Mouse (Mus musculus): Measurements from ENCODE around the gene Tcp11x2.
A peak's percentile ranks its signal among the peaks of the same experiment; 100 is the strongest.

The Tcp11x2 gene

DNA sequence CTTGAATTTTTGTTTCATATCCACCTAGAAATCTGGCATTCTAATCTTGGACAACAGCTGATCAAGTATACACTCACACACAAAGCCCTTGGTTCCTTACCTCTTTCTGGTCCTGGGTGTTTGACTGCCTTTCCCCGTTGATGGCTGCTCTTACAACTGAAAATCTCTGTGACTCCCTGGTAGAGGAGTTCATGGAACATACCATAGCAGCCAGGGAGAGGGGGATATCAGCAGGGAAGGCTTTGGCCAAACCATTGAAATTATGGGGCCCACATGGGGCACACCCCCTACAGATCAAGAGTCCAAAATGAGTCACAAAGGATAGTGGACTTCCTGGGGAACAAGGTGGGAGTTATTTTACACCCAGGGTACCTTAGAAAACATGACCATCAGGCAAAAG is at the start of gene Tcp11x2:
Tcp11x2 (minus strand) TSS at position 158 of the 400 bp plus-strand sequence.
- DNase-seq (ENCODE audit: low spot score): no peak

DNA sequence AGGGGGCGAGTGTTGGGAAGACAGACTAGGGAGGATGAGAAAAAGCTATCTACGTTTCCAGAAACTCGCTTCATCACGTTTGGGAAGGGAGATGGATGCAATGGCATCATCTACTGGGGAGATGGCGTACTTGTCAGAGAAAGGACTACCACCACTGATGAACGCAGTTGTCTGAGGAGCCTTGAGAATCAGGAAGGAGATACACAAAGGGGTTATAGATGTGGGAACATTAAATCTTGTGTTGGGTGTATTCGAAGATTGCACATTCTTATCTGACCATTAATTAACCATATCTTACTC is 49.4 kb upstream of the Tcp11x2 start:
- DNase-seq (ENCODE audit: low spot score): no peak

DNA sequence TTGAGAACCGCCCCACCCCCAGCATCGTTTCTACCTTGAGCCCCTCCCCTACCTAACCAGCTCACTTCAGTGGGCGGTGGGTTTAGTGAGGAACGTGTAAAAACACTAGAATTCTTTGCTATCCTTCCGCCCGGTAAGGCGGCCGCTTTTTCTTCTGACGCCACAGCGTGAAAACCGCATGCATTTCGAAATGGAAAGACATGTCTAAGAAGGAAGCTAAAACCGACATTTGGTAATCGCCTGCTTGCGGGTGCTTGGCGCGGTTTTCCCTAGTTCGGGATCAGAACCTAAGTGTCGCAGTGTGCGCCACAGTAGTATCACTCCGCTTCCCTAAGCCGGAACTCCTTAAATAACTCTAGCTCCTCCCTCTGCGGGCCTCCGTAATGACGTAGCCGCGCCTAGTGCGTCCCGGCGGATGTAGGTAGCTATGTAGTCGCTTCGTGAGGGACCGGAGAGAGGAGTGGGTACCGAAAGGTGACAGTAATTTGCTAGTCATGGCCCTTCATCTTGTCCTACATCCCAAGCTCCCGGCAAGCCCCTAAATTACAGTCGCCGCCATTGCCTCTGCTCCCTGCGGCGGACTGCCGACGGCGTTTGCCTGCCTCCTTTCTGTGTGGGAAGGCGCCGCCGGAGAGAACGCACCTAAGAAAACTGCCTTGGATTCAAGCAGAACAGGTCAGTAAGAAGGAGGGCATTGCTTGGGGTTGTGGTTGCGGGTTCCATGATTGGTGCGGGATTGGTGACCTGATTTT is 48.9 kb upstream of the Tcp11x2 start, which contains the start of the genes Armcx5 and Gprasp1:
Armcx5 (plus strand) TSS at position 430 of the 752 bp plus-strand sequence.
Gprasp1 (plus strand) TSS at position 430 of the 752 bp plus-strand sequence.
- peak; percentile 90 for DNase-seq (ENCODE audit: low spot score)

DNA sequence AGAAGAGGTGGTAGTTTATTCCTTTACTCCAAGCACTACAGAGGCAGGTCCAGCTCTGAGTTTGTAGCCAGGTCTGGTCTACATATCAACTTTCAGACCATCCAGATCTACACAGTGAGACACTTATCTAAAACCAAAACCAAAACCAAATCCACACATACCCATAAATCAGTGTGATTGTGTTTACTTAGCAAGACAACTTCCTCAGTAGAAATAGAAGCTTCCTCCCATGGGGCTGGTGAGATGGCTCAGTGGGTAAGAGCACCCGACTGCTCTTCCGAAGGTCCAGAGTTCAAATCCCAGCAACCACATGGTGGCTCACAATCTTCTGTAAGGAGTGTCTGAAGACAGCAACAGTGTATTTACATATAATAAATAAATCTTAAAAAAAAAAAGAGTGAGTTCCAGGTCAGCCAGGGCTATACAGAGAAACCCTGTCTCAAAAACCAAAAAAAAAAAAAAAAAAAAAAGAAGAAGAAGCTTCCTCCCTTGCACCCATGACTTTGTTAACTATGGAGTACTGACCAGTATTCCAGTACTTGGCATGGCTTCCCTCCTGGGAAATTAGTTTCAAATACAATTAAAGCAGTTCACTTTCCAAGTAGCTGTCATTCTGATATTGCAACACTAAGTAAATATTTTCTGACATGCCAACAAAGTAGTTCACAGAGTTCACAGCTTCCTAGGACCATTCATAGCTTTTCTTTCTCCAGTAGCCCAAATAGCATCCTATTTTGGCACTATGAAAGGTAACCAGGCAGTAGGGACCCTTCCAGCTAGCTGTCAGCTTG is 45.3 kb upstream of the Tcp11x2 start:
- DNase-seq (ENCODE audit: low spot score): peak; percentile 3

DNA sequence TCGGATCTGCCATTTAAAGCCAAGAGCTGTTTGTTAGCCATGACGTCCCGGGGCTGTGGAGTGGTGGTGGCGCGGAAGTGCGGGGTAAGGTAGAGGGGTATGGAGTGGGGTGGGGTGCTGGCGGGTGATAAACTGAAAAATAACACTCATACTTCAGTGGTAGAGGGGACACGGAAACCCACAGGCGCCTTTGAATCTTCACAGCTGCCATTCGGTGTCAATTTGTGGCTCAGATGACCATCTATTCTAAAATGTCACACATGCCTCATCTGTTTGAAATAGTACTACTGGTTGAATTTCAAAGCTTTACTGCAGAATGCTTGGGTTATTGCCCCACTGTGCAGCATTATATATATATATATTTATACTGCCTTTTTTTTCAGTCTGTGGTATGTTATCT is 31.6 kb upstream of the Tcp11x2 start, which contains the start of gene Tmsb15a:
Tmsb15a (minus strand) TSS at position 101 of the 400 bp plus-strand sequence.
- DNase-seq (ENCODE audit: low spot score): no peak

DNA sequence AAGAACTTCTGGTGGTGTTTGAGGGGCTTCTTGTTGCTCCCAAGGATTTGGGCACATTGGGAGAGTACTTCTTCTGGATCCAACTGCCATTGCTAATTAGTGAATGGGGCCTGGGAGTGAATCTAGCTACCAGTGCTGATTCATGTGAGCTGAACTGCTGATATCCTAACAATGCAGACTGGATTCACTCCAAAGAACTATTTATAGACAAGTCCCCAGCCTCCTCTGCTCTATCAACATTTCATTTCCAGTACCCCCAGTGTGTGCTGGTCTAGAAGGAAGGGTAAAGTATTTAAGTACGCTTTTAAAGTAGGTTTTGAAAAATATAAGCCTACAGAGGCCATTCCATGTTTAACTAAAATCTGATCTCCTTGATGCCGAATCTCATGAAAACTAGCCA is 19.3 kb upstream of the Tcp11x2 start:
- no peak for DNase-seq (ENCODE audit: low spot score)

DNA sequence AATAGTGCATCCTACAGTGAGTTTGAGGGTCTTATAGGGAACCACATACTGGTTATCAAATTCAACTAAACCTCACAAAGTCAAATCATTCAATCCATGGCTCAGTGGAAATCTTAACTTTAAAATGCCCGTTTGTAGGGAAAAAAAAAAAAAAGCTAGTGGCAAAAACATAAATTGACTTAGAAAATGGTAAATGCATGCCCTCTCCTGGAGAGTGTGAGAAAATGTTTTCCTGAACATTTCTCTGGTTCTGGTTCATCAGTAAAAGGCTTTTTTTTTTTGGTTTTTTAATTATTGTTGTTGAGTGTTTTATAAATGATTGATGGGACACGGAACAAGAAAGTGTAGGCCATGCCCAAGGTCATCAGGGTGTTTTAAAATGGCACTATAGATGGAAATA is 10.8 kb upstream of the Tcp11x2 start:
- no peak for DNase-seq (ENCODE audit: low spot score)

DNA sequence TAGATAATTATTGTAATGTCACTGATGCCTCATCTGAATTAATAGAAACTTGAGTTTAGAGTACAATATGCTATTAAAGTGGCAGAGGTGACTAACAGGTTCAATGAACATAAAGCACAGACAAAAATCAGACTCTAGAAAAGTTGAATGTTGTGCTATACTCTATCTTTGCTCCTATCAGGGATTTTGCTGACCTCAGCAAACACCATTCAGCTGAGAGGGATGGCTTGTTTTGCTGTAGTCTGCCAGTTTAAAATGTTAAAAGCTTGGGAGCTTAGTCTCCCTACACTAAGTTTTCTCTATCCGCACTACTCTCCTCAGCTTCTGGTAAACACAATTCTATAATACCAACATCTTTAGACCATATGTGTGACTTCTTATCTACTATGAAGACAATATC is 9.5 kb upstream of the Tcp11x2 start:
- DNase-seq (ENCODE audit: low spot score): no peak

DNA sequence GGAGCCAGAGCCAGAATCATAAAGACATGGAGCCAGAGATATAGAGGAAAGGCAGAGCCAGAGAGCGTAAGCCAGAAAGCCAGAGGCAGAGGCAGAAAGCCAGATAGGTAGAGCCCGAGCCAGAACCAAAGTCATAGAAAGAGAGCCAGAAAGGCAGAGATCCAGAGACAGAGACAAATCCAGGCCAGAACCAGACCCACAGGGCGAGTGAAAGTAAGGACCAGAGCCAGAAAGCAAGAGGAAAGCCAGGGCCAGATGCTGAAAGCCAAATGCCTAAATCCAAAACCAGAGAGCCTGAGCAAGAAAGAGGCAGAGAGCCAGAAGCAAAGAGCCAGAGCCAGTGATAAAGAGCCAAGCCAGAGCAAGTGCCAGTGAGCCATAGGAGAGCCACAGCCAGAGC is 5.8 kb downstream of the Tcp11x2 start:
- no peak for DNase-seq (ENCODE audit: low spot score)

DNA sequence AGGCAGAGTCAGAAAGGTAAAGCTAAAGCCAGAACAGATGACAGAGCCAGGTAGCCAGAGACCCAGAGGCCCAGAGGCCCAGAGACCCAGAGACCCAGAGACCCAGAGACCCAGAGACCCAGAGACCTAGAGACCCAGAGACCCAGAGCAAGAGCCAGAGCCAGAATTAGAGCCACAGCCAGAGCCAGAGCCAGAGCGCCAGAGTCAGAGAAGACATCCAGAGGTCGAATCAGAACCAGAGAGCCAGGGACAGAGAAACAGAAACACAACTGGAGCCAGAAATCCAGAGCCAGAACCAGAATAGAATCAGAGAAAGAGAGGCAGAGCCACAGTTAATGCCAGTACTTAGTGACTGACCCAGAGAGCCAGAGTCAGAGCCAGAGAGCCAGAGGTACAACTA is 11.7 kb downstream of the Tcp11x2 start:
- DNase-seq (ENCODE audit: low spot score): no peak

DNA sequence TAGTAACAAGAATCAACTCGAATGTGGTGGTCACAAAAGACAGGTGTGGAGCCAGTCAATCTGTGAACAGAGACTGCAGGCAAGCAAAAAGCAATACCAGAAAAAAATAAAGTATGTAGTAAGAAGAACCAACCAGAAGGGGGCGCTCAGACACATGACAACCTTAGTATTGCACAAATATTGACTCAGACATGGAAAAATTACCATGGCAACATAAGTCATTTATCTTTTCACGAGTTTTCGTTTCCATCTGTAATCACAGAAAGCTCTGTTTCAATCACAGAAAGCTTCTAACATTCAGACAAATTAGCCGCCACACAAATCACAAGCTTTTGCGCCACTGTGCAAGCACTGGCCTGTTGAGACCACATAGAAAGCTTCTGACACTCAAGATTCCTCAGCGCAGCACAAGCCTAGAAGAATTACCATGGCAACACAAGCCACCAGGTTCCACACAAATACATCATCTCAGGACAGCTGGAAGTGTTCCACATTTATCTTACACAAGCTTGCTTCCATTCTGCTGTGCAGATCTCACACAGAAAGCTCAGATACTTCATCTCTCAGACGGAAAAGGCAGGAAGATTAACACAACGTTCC is 41.3 kb downstream of the Tcp11x2 start:
- no peak for DNase-seq (ENCODE audit: low spot score)

DNA sequence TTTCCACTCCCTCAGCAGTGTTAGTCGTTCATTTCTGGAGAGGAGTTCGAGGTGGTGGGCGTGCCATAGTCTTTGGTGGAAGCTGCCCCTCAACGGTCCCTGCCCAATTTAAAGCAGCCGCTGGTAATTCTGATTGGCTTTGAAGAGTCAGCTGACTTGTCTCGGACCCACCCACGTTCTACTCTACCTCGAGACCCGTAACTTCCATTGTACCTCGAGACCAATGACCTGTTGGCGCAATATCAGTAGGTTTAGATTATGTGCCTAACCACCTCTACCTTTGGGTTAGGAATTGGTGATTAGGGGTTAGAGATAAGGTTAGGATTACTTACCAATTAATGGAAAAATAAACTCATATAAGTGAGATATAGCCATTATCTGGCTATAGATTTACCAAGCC is 66.0 kb downstream of the Tcp11x2 start, which contains the start of gene Prame:
Prame (minus strand) TSS at position 101 of the 400 bp plus-strand sequence.
- no peak for DNase-seq (ENCODE audit: low spot score)
